ENCODE assay signal across 9 mouse cellular contexts in the genomic region with DNA sequence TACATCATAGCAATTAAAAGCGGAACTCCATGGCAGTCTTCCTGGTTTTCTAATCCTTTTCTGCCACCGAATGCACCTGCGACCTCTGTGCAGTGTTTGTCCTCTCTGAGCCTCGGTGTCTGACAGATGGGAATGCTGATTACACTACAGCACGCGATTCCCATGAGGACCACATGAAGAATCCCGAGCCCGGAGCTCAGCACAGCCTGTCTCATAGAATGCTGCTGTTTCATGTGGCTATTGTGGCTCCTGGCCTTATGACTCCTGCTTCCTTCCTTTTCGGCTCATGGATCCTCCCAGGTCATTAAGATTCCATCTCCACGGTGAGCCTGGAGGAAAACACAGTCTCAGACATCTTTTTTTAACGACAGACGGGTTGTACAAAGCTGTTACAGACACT. TPM values are rescaled to one million over a fixed set of nuclear protein-coding genes. Genes with fewer than 3 reads are reported as not detected.
DNase-seq lines count a peak whose midpoint lies in the region; ATAC-seq lines count a peak whose summit lies in the region.
"Had no signal": no experiment of that assay in that cellular context is flagged by ENCODE, and none has a peak within 500 bp of the region (broad histone marks: within the 10 kb centered on the region; RNA-seq: fewer than 3 reads in every experiment).

No protein-coding gene starts in this region.

- H3K9ac ChIP-seq in midbrain, embryonic 15.5 days, result no peak overlapping the region
- H3K9ac ChIP-seq in kidney, embryonic 16.5 days (replicated peaks; ENCODE audit: low read length), result no peak overlapping the region
- no peak overlapping the region for H3K9ac ChIP-seq in stomach, embryonic 16.5 days (ENCODE audit: low read length)

- 71% methylated on average over 12 of the region's 12 CpGs for WGBS in midbrain, embryonic 10.5 days
- WGBS in midbrain, embryonic 15.5 days, result 41% methylated on average over 12 of the region's 12 CpGs
- 33% methylated on average over 12 of the region's 12 CpGs for WGBS in kidney, embryonic 16.5 days
- 58% methylated on average over 12 of the region's 12 CpGs for WGBS in stomach, embryonic 16.5 days

- H3K27me3 ChIP-seq in midbrain, embryonic 10.5 days (ENCODE audit: low read depth, poor library complexity, severe bottlenecking), result no peaks in the 10 kb centered on the region
- no peaks in the 10 kb centered on the region for H3K27me3 ChIP-seq in midbrain, embryonic 15.5 days (replicated peaks)
- H3K27me3 ChIP-seq in kidney, embryonic 16.5 days (ENCODE audit: insufficient read depth, low read length), result no peaks in the 10 kb centered on the region
- H3K27me3 ChIP-seq in stomach, embryonic 16.5 days (ENCODE audit: control insufficient read depth, insufficient read depth, low read length), result no peaks in the 10 kb centered on the region
- H3K27me3 ChIP-seq: megakaryocyte, embryonic 14.5 days had no signal

- no peak overlapping the region for H3K27ac ChIP-seq in midbrain, embryonic 10.5 days (replicated peaks)
- no peak overlapping the region for H3K27ac ChIP-seq in midbrain, embryonic 15.5 days
- H3K27ac ChIP-seq in kidney, embryonic 16.5 days (ENCODE audit: low read length), result peak overlapping the region; percentile 45; the same call in 1 of the 2 replicates
- H3K27ac ChIP-seq in stomach, embryonic 16.5 days (ENCODE audit: low read length), result no peak overlapping the region

- no peaks in the 10 kb centered on the region for H3K36me3 ChIP-seq in midbrain, embryonic 10.5 days
- H3K36me3 ChIP-seq in midbrain, embryonic 15.5 days (replicated peaks), result no peaks in the 10 kb centered on the region
- H3K36me3 ChIP-seq in kidney, embryonic 16.5 days (ENCODE audit: insufficient read depth, low read length), result no peaks in the 10 kb centered on the region
- no peaks in the 10 kb centered on the region for H3K36me3 ChIP-seq in stomach, embryonic 16.5 days (ENCODE audit: control insufficient read depth, insufficient read depth, low read length)

- DNase-seq in cerebellum, adult 18-20 months, result peak; percentile 10 to 27
- no peak for DNase-seq in cerebellum, adult 11-12 months
- DNase-seq in midbrain, embryonic 10.5 days (ENCODE audit: low spot score), result peak; percentile 22
- no peak for DNase-seq in urinary bladder, adult 2 months (ENCODE audit: low spot score)
- no peak for DNase-seq in left cerebral cortex, postnatal 36 days (ENCODE audit: low spot score in 2 of 2)

- intact Hi-C loops in left cerebral cortex, postnatal 36 days (cut with DNase I), result no loop called here

- peaks cover 12% of the 10 kb centered on the region for H3K4me1 ChIP-seq in midbrain, embryonic 10.5 days
- H3K4me1 ChIP-seq in midbrain, embryonic 15.5 days, result 0 out of 2 replicates have a peak, but pooled peaks cover 3% of the 10 kb centered on the region
- no peaks in the 10 kb centered on the region for H3K4me1 ChIP-seq in kidney, embryonic 16.5 days (ENCODE audit: insufficient read depth, low read length)
- H3K4me1 ChIP-seq in stomach, embryonic 16.5 days (ENCODE audit: control insufficient read depth, insufficient read depth, low read length), result no peaks in the 10 kb centered on the region

- H3K9me3 ChIP-seq in midbrain, embryonic 10.5 days (replicated peaks), result no peaks in the 10 kb centered on the region
- no peaks in the 10 kb centered on the region for H3K9me3 ChIP-seq in midbrain, embryonic 15.5 days
- H3K9me3 ChIP-seq in kidney, embryonic 16.5 days (ENCODE audit: low read length), result no peaks in the 10 kb centered on the region
- no peaks in the 10 kb centered on the region for H3K9me3 ChIP-seq in stomach, embryonic 16.5 days (replicated peaks; ENCODE audit: control insufficient read depth, low read length)
- H3K9me3 ChIP-seq: megakaryocyte, embryonic 14.5 days had no signal

- no peak overlapping the region for H3K4me3 ChIP-seq in midbrain, embryonic 10.5 days
- H3K4me3 ChIP-seq in midbrain, embryonic 15.5 days, result no peak overlapping the region
- no peak overlapping the region for H3K4me3 ChIP-seq in kidney, embryonic 16.5 days (ENCODE audit: low read length)
- no peak overlapping the region for H3K4me3 ChIP-seq in stomach, embryonic 16.5 days (replicated peaks; ENCODE audit: low read length)
- H3K4me3 ChIP-seq: megakaryocyte, embryonic 14.5 days had no signal

- H3K4me2 ChIP-seq in midbrain, embryonic 15.5 days, result no peak overlapping the region
- H3K4me2 ChIP-seq in kidney, embryonic 16.5 days (replicated peaks; ENCODE audit: low read depth, low read length), result no peak overlapping the region
- H3K4me2 ChIP-seq in stomach, embryonic 16.5 days (ENCODE audit: low read depth, low read length), result no peak overlapping the region

- ATAC-seq in midbrain, embryonic 15.5 days (replicated peaks), result no peak; the same call in 1 of the 2 replicates
- peak; percentile 63; the same call in 1 of the 2 replicates for ATAC-seq in kidney, embryonic 16.5 days (ENCODE audit: low FRiP score, low TSS enrichment)
- ATAC-seq in stomach, embryonic 16.5 days (ENCODE audit: insufficient read depth, low FRiP score), result peak; percentile 62; the same call in 1 of the 2 replicates

RNA-seq across cellular contexts. Expression of a gene that starts 18.6 kb away (rescaled TPM):
- polyA plus RNA-seq in midbrain, embryonic 10.5 days (2016; fragmentation: Nextera tagmentation; extraction: Ambion mirVana), result 17.7 and 26.6 TPM in 2 replicates
- polyA plus RNA-seq in midbrain, embryonic 15.5 days (2015; fragmentation: Nextera tagmentation; extraction: Ambion mirVana), result 7.5 and 8.7 TPM in 2 replicates
- 114 and 115 TPM in 2 replicates for polyA plus RNA-seq in kidney, embryonic 16.5 days (2015; fragmentation: Nextera tagmentation; extraction: Ambion mirVana)
- polyA plus RNA-seq in stomach, embryonic 16.5 days (2015; fragmentation: Nextera tagmentation; extraction: Ambion mirVana), result 20.9 and 23.2 TPM in 2 replicates
- 40.8 and 42.8 TPM in 2 replicates for polyA plus RNA-seq in urinary bladder, adult 2 months (2012; rRNA removed)
- 1 to 10 TPM; 8.0 to 8.9 TPM for total RNA-seq in left cerebral cortex, postnatal 36 days (2021)

Comparison
In these comparisons a context has a peak if more than half of its experiments do, and no peak if none do; other contexts are left out.
1. DNase-seq: peak in cerebellum, adult 18-20 months (2 of 2) and midbrain, embryonic 10.5 days (single experiment); none in cerebellum, adult 11-12 months (single experiment), urinary bladder, adult 2 months (single experiment) and left cerebral cortex, postnatal 36 days (0 of 2).